Mouse (Mus musculus): ENCODE measurements around the gene Daglb. TPM values are rescaled to one million over a fixed set of nuclear protein-coding genes. Genes with fewer than 3 reads are reported as not detected.

The Daglb gene
- polyA plus RNA-seq (2015; fragmentation: Nextera tagmentation; extraction: Ambion mirVana), result 9.6 TPM in 2 replicates

DNA sequence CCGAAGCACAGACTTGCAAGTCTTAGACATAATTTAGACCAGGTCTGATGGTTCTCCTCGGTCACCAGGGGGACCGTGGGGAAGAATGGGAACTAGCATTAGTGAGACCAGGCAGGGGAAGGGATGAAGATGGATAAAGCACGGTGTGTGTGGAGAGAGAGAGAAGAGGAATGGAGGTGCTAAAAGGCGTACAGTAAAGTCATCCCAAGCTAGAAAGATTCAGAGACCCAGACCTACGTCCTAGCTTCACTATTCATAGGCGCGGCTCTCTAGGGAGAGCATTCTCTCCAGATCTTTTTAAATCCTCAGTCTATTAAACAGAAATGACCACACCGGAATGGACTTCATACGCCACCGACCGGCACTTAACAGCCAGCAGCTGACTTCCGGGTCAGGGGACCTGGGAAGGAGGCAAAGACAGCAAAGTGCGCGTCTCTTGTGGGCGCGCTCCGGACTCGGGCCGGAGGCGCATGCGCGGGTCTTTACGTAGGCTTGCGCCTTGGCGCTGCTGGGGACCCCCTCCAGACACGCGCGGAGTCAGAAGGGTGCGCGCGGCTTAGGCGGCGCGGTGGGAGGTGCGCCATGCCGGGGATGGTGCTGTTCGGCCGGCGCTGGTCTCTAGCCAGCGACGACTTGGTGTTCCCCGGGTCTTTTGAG lies at the start of gene Daglb:
Daglb (plus strand) TSS at position 485 of the 657 bp plus-strand sequence.
- Histone ChIP-seq H3K4me2 (replicated peaks) (peak within 1 kb of the TSS; percentile 93), H3K4me1 (peaks cover 14% of the 10 kb centered on the region), H3K27me3 (0 out of 2 replicates have a peak, but pooled peaks cover 2% of the 10 kb centered on the region), H3K9me3 (no peaks in the 10 kb centered on the region), H3K27ac (no peak within 1 kb of the TSS), H3K9ac (peak within 1 kb of the TSS; percentile 80), H3K4me3 (peak within 1 kb of the TSS; percentile 74), H3K36me3 (peaks cover 21% of the 10 kb centered on the region)
- under 1% methylated on average over 43 of the region's 43 CpGs for WGBS
- ATAC-seq (ENCODE audit: low FRiP score, low read depth), result peak; percentile 94

DNA sequence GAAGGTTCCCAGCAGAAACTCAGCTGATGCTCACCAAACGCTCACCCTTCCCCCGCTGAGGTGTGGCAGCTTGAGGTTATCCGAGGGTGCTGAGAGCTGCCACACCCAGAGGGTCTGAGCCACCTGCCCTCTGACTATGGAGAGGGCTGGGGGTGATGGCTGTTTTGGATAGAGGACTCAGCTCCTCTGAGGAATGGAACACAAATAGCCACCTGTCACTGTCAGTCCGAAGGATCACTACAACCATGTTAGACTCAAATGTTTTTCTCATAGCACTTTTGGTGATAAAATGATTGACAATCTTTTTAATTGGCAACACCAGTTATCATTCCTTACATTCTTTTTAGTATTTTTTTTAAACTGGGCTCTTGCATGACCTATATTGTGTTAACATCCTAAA lies 42.9 kb upstream of the Daglb start:
- Histone ChIP-seq H3K27me3 (no peaks in the 10 kb centered on the region), H3K4me3 (no peak overlapping the region), H3K27ac (no peak overlapping the region), H3K36me3 (peaks cover 68% of the 10 kb centered on the region), H3K9me3 (no peaks in the 10 kb centered on the region), H3K4me1 (no peaks in the 10 kb centered on the region), H3K4me2 (replicated peaks) (no peak overlapping the region), H3K9ac (no peak overlapping the region)
- no peak for ATAC-seq (ENCODE audit: low FRiP score, low read depth)
- 82% methylated on average over 4 of the region's 4 CpGs for WGBS

- H3K27me3 ChIP-seq, result no peaks in the 10 kb centered on the region
- no peak for ATAC-seq (ENCODE audit: low FRiP score, low read depth)
- no peak overlapping the region for H3K4me2 ChIP-seq (replicated peaks)
- H3K36me3 ChIP-seq, result peaks cover 53% of the 10 kb centered on the region
- WGBS, result 83% methylated on average over 4 of the region's 4 CpGs
- no peaks in the 10 kb centered on the region for H3K9me3 ChIP-seq
- no peaks in the 10 kb centered on the region for H3K4me1 ChIP-seq
- H3K27ac ChIP-seq, result no peak overlapping the region
- H3K4me3 ChIP-seq, result no peak overlapping the region
- no peak overlapping the region for H3K9ac ChIP-seq
Measured at GRCm38 (mm10) chr5:143422990-143423389, 41.4 kb upstream of the Daglb start.

DNA sequence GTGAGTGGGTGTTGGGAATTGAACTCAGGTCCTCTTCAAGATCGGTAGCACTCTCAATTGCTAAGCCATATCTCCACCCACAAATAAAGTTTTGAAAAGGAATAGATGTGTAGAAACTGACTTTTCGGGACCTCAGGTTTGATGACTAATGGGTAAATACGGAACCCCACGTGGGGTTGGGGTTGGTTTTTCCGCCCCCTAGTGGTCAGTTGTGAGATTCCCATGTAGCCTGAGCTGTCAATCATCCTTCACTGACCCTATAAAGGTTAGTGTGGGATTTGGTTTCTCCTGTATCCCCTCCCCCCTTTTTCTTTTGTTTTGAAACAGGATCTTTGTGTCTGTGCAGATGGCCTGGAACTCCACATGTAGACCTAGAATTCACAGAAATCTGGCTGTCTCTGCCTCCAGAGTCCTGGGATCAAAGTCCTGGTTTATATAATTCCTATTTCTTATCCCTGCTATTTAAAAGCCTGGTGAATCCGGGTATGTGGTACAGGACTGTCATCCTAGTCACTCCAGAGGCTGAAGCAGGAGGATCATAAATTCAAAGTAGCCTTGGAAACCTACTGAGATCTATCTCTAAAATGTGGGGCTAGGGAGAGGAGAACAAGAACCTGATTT lies 40.4 kb upstream of the Daglb start:
- H3K27ac ChIP-seq, result no peak overlapping the region
- no peak for ATAC-seq (ENCODE audit: low FRiP score, low read depth)
- peaks cover 43% of the 10 kb centered on the region for H3K36me3 ChIP-seq
- no peak overlapping the region for H3K9ac ChIP-seq
- H3K9me3 ChIP-seq, result no peaks in the 10 kb centered on the region
- no peaks in the 10 kb centered on the region for H3K4me1 ChIP-seq
- H3K4me2 ChIP-seq (replicated peaks), result no peak overlapping the region
- H3K4me3 ChIP-seq, result no peak overlapping the region
- WGBS, result 37% methylated on average over 6 of the region's 6 CpGs
- no peaks in the 10 kb centered on the region for H3K27me3 ChIP-seq

DNA sequence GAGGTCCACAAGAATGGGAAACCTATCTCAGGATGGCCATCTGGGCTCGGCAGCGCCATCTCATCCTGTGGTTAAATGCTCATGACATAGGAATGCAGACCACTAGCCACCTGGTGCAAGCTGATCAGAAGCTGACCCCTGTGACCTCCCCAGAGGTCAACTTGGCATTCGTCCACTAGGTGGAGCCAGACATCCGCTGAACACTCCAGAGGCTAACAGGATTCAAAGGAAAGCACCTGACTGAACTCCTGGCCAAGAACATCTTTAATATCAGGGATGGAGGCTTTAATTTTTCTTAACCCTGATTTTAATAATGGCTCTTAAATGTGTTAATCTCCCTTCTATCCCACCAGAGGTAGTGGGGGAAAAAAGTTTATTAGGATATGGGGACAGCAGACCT lies 30.0 kb upstream of the Daglb start:
- Histone ChIP-seq H3K4me1 (peaks cover 6% of the 10 kb centered on the region; the same call in 1 of the 2 replicates), H3K27ac (no peak overlapping the region), H3K4me3 (no peak overlapping the region), H3K4me2 (replicated peaks) (no peak overlapping the region), H3K9ac (no peak overlapping the region), H3K27me3 (no peaks in the 10 kb centered on the region), H3K9me3 (no peaks in the 10 kb centered on the region), H3K36me3 (no peaks in the 10 kb centered on the region)
- WGBS, result under 1% methylated on average over 4 of the region's 4 CpGs
- peak; percentile 51 for ATAC-seq (ENCODE audit: low FRiP score, low read depth)

DNA sequence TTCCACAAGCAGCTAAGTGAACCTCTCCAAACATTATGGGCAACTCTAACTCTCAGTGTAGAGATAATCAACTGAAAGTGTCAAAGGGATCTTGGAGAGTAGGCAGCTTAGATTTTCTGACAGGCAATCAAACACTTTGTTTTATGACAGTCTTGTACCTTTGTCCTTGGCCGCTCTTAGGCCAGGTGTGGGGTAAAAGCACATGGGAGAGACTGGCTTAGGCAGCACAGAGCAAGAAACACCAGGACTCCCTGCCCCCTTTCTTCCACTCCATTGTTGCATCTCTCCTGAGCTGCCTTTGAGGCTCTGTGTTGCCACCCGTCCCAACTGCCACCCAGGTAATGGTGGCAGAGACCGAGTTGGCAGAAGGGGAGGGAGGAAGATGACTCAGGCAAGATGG lies 23.1 kb upstream of the Daglb start:
- H3K4me1 ChIP-seq, result no peaks in the 10 kb centered on the region
- no peak overlapping the region for H3K27ac ChIP-seq
- no peaks in the 10 kb centered on the region for H3K36me3 ChIP-seq
- no peaks in the 10 kb centered on the region for H3K27me3 ChIP-seq
- H3K4me3 ChIP-seq, result no peak overlapping the region
- no peaks in the 10 kb centered on the region for H3K9me3 ChIP-seq
- H3K4me2 ChIP-seq (replicated peaks), result no peak overlapping the region
- H3K9ac ChIP-seq, result no peak overlapping the region
- no peak for ATAC-seq (ENCODE audit: low FRiP score, low read depth)
- 67% methylated on average over 3 of the region's 3 CpGs for WGBS

DNA sequence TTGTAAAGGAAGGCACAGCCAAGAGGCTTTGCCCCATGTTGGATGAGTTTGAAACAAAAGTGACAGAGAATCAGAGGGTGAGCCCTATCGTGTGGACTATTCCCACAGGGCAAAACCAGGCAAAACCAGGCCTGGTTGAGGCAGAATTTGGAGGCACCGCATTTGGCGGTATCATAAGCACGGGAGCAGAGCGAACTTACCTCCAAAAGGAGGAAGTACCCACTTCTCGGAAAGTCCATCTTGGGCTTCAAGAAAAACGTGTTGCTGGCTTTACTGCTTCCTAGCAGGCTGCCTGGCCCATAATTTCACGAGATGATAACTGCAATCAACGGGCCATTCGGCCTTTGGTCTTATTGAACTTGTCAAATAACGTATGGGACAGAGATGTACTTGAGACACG lies 22.6 kb upstream of the Daglb start:
- Histone ChIP-seq H3K9me3 (no peaks in the 10 kb centered on the region), H3K36me3 (no peaks in the 10 kb centered on the region), H3K4me1 (no peaks in the 10 kb centered on the region), H3K4me2 (replicated peaks) (no peak overlapping the region), H3K27ac (no peak overlapping the region), H3K27me3 (no peaks in the 10 kb centered on the region), H3K9ac (no peak overlapping the region), H3K4me3 (no peak overlapping the region)
- no peak for ATAC-seq (ENCODE audit: low FRiP score, low read depth)
- WGBS, result 83% methylated on average over 12 of the region's 12 CpGs

DNA sequence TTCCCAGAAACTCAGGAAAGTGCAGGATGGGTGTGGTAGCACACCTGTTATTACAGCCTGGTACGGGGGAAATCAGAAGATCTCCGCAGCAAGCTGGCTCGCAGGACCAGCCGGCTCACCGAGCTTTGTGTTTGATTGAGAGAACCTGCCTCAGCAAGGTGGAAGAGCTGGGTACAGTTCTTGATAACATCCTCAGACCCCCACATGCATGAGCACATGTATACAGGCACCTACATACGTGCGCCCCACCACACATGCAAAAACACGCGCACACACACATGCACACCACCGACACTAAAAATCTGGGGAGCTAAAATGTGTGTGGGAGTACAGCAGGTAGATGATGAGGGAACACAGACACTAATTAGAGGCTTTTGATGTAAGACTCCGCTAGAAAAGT lies 713 bp upstream of the Daglb start:
- 75% methylated on average over 11 of the region's 11 CpGs for WGBS
- Histone ChIP-seq H3K9ac (peak overlapping the region; percentile 80; the same call in 1 of the 2 replicates), H3K4me1 (peaks cover 14% of the 10 kb centered on the region), H3K27ac (no peak overlapping the region), H3K4me3 (peak overlapping the region; percentile 74), H3K27me3 (peaks cover 2% of the 10 kb centered on the region; the same call in 1 of the 2 replicates), H3K9me3 (no peaks in the 10 kb centered on the region), H3K4me2 (replicated peaks) (peak overlapping the region; percentile 93), H3K36me3 (peaks cover 19% of the 10 kb centered on the region)
- no peak for ATAC-seq (ENCODE audit: low FRiP score, low read depth)

DNA sequence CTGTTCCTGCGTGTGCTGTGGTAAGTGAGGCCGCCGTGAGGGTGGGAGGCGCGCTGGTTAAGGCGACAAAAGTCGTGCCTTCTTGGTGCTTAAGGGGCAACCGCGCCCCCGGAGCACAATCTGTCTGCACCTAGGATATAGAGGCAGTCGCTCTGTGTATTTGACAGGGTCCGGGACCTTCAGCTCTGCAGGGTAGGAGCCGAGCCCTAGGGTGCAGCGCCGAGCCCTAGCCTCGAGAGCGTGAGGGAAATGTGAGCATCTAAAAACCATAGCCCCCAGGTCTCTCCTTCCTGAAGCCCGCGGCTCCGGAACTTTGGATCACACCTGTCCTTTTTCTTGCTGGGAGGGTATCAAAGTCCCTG lies 354 bp downstream of the Daglb start:
- peak overlapping the region; percentile 80 for H3K9ac ChIP-seq
- peak overlapping the region; percentile 74 for H3K4me3 ChIP-seq
- no peaks in the 10 kb centered on the region for H3K9me3 ChIP-seq
- no peak overlapping the region for H3K27ac ChIP-seq
- H3K4me2 ChIP-seq (replicated peaks), result peak overlapping the region; percentile 93
- no peak for ATAC-seq (ENCODE audit: low FRiP score, low read depth)
- H3K4me1 ChIP-seq, result peaks cover 14% of the 10 kb centered on the region
- 0 out of 2 replicates have a peak, but pooled peaks cover 2% of the 10 kb centered on the region for H3K27me3 ChIP-seq
- H3K36me3 ChIP-seq, result peaks cover 26% of the 10 kb centered on the region
- under 1% methylated on average over 20 of the region's 20 CpGs for WGBS

DNA sequence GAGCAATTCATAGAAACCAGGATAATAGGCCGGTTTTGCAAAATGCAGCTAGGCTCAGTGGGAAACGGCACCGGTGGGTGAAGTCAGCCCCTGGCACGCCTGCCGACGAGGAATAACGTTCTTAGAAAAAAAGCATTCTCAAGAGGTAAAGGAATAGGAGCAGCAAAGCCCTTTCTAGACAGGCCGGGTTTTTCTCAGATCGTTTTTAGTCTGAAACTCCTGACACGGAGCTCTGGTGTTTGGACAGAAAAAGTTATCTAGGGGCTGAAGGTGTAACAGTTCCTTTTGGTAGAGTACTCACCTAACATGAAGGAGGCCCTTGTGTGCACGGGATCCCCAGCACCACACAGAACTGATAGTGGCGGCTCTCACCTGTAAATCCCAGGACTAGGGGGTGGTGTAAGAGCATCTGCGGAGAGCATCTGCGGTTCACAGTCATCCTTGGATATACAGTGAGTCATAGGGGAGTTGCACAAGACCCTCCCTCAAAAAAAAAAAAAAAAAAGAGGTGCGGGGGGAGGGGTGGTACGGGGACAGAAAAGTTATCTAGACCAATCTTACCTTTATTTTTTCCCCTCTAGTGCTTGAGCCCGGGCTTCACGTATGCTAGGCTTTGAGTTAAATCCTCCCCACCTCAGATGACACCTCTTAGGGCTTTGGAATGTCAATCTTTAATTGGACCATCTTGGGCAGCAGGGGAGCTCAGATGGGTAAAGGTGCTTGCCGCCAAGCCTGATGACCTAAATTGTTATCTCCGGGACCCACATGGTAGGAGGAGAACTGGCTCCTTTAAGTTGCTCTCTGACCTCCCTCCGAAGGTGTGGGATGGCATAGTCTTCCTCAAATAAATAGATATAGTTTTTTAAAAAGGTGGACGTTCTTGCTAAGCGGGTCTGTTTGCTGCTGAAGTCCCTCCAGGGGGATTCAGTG lies 1.0 kb downstream of the Daglb start:
- Histone ChIP-seq H3K27ac (no peak overlapping the region), H3K27me3 (0 out of 2 replicates have a peak, but pooled peaks cover 2% of the 10 kb centered on the region), H3K4me2 (replicated peaks) (peak overlapping the region; percentile 93), H3K4me1 (peaks cover 14% of the 10 kb centered on the region), H3K9me3 (no peaks in the 10 kb centered on the region), H3K9ac (peak overlapping the region; percentile 80), H3K36me3 (peaks cover 31% of the 10 kb centered on the region), H3K4me3 (peak overlapping the region; percentile 74)
- WGBS, result 35% methylated on average over 23 of the region's 23 CpGs
- ATAC-seq (ENCODE audit: low FRiP score, low read depth), result no peak

GRCm38 (mm10) chr5:143466891-143467669 lies 2.7 kb downstream of the Daglb start:
- ATAC-seq (ENCODE audit: low FRiP score, low read depth), result no peak
- Histone ChIP-seq H3K9ac (no peak overlapping the region), H3K36me3 (peaks cover 31% of the 10 kb centered on the region), H3K27me3 (0 out of 2 replicates have a peak, but pooled peaks cover 2% of the 10 kb centered on the region), H3K4me3 (no peak overlapping the region), H3K4me2 (replicated peaks) (no peak overlapping the region), H3K9me3 (no peaks in the 10 kb centered on the region), H3K27ac (no peak overlapping the region), H3K4me1 (peaks cover 14% of the 10 kb centered on the region)
- 90% methylated on average over 23 of the region's 23 CpGs for WGBS

All from limb, embryonic 13.5 days (tissue).